Mouse (Mus musculus): Measurements from ENCODE around the gene Gstp2. TPM values are rescaled to one million over a fixed set of nuclear protein-coding genes. Genes with fewer than 3 reads are reported as not detected.

Gstp2 gene
- polyA plus RNA-seq, 1 experiment from 2014 or later: 2.2 TPM

- no peak overlapping the region for H3K27ac ChIP-seq (replicated peaks; ENCODE audit: low read depth, low read length)
- no peaks in the 10 kb centered on the region for H3K27me3 ChIP-seq (ENCODE audit: control insufficient read depth, insufficient read depth, low read length)
- H3K4me2 ChIP-seq (ENCODE audit: low read depth, low read length): no peak overlapping the region
- no peaks in the 10 kb centered on the region for H3K9me3 ChIP-seq (replicated peaks; ENCODE audit: control insufficient read depth, low read length)
- no peaks in the 10 kb centered on the region for H3K4me1 ChIP-seq (ENCODE audit: control insufficient read depth, insufficient read depth, low read length)
- H3K9ac ChIP-seq (replicated peaks; ENCODE audit: low read length): no peak overlapping the region
- DNase-seq (ENCODE audit: low spot score): no peak
- no peak overlapping the region for H3K4me3 ChIP-seq (ENCODE audit: low read depth, low read length)
- no peaks in the 10 kb centered on the region for H3K36me3 ChIP-seq (replicated peaks; ENCODE audit: control insufficient read depth, insufficient read depth, low read depth, low read length)
- ATAC-seq (replicated peaks; ENCODE audit: insufficient number of reproducible peaks, low FRiP score, low TSS enrichment, low read depth): no peak
- 59% methylated on average over 8 of the region's 8 CpGs for WGBS
These were observed 34.7 kb upstream of the Gstp2 start for GRCm38 (mm10) chr19:4080511-4081009.

- no peak overlapping the region for H3K4me3 ChIP-seq (ENCODE audit: low read depth, low read length)
- no peaks in the 10 kb centered on the region for H3K9me3 ChIP-seq (replicated peaks; ENCODE audit: control insufficient read depth, low read length)
- no peaks in the 10 kb centered on the region for H3K4me1 ChIP-seq (ENCODE audit: control insufficient read depth, insufficient read depth, low read length)
- no peaks in the 10 kb centered on the region for H3K27me3 ChIP-seq (ENCODE audit: control insufficient read depth, insufficient read depth, low read length)
- H3K9ac ChIP-seq (replicated peaks; ENCODE audit: low read length): no peak overlapping the region
- 86% methylated on average over 1 of the region's 1 CpGs for WGBS
- no peaks in the 10 kb centered on the region for H3K36me3 ChIP-seq (replicated peaks; ENCODE audit: control insufficient read depth, insufficient read depth, low read depth, low read length)
- H3K27ac ChIP-seq (replicated peaks; ENCODE audit: low read depth, low read length): no peak overlapping the region
- DNase-seq (ENCODE audit: low spot score) (no peak), ATAC-seq (replicated peaks; ENCODE audit: insufficient number of reproducible peaks, low FRiP score, low TSS enrichment, low read depth) (no peak)
- no peak overlapping the region for H3K4me2 ChIP-seq (ENCODE audit: low read depth, low read length)
These were observed 33.8 kb upstream of the Gstp2 start for GRCm38 (mm10) chr19:4079594-4079993.

- 83% methylated on average over 1 of the region's 1 CpGs for WGBS
- Histone ChIP-seq H3K4me2 (ENCODE audit: low read depth, low read length) (no peak overlapping the region), H3K36me3 (replicated peaks; ENCODE audit: control insufficient read depth, insufficient read depth, low read depth, low read length) (no peaks in the 10 kb centered on the region), H3K27ac (replicated peaks; ENCODE audit: low read depth, low read length) (no peak overlapping the region), H3K27me3 (ENCODE audit: control insufficient read depth, insufficient read depth, low read length) (no peaks in the 10 kb centered on the region), H3K9ac (replicated peaks; ENCODE audit: low read length) (no peak overlapping the region), H3K4me3 (ENCODE audit: low read depth, low read length) (no peak overlapping the region), H3K4me1 (ENCODE audit: control insufficient read depth, insufficient read depth, low read length) (no peaks in the 10 kb centered on the region), H3K9me3 (replicated peaks; ENCODE audit: control insufficient read depth, low read length) (no peaks in the 10 kb centered on the region)
- ATAC-seq (replicated peaks; ENCODE audit: insufficient number of reproducible peaks, low FRiP score, low TSS enrichment, low read depth) (no peak), DNase-seq (ENCODE audit: low spot score) (no peak)
These were observed 29.7 kb upstream of the Gstp2 start for GRCm38 (mm10) chr19:4075531-4075930.

GRCm38 (mm10) chr19:4072706-4073424 is 27.0 kb upstream of the Gstp2 start:
- no peak for DNase-seq (ENCODE audit: low spot score)
- no peak overlapping the region for H3K9ac ChIP-seq (replicated peaks; ENCODE audit: low read length)
- H3K4me1 ChIP-seq (ENCODE audit: control insufficient read depth, insufficient read depth, low read length): no peaks in the 10 kb centered on the region
- no peak overlapping the region for H3K4me3 ChIP-seq (ENCODE audit: low read depth, low read length)
- no peak overlapping the region for H3K4me2 ChIP-seq (ENCODE audit: low read depth, low read length)
- no peak for ATAC-seq (replicated peaks; ENCODE audit: insufficient number of reproducible peaks, low FRiP score, low TSS enrichment, low read depth)
- WGBS: 77% methylated on average over 6 of the region's 6 CpGs
- no peaks in the 10 kb centered on the region for H3K36me3 ChIP-seq (replicated peaks; ENCODE audit: control insufficient read depth, insufficient read depth, low read depth, low read length)
- H3K9me3 ChIP-seq (replicated peaks; ENCODE audit: control insufficient read depth, low read length): no peaks in the 10 kb centered on the region
- no peaks in the 10 kb centered on the region for H3K27me3 ChIP-seq (ENCODE audit: control insufficient read depth, insufficient read depth, low read length)
- H3K27ac ChIP-seq (replicated peaks; ENCODE audit: low read depth, low read length): no peak overlapping the region

GRCm38 (mm10) chr19:4071406-4071805 is 25.6 kb upstream of the Gstp2 start:
- Histone ChIP-seq H3K4me2 (ENCODE audit: low read depth, low read length) (no peak overlapping the region), H3K27me3 (ENCODE audit: control insufficient read depth, insufficient read depth, low read length) (no peaks in the 10 kb centered on the region), H3K4me1 (ENCODE audit: control insufficient read depth, insufficient read depth, low read length) (no peaks in the 10 kb centered on the region), H3K36me3 (replicated peaks; ENCODE audit: control insufficient read depth, insufficient read depth, low read depth, low read length) (no peaks in the 10 kb centered on the region), H3K27ac (replicated peaks; ENCODE audit: low read depth, low read length) (no peak overlapping the region), H3K9me3 (replicated peaks; ENCODE audit: control insufficient read depth, low read length) (no peaks in the 10 kb centered on the region), H3K9ac (replicated peaks; ENCODE audit: low read length) (no peak overlapping the region), H3K4me3 (ENCODE audit: low read depth, low read length) (no peak overlapping the region)
- WGBS: 92% methylated on average over 6 of the region's 6 CpGs
- ATAC-seq (replicated peaks; ENCODE audit: insufficient number of reproducible peaks, low FRiP score, low TSS enrichment, low read depth): no peak
- DNase-seq (ENCODE audit: low spot score): no peak

GRCm38 (mm10) chr19:4070756-4071155 is 24.9 kb upstream of the Gstp2 start:
- Histone ChIP-seq H3K36me3 (replicated peaks; ENCODE audit: control insufficient read depth, insufficient read depth, low read depth, low read length) (no peaks in the 10 kb centered on the region), H3K9me3 (replicated peaks; ENCODE audit: control insufficient read depth, low read length) (no peaks in the 10 kb centered on the region), H3K27ac (replicated peaks; ENCODE audit: low read depth, low read length) (no peak overlapping the region), H3K27me3 (ENCODE audit: control insufficient read depth, insufficient read depth, low read length) (no peaks in the 10 kb centered on the region), H3K4me2 (ENCODE audit: low read depth, low read length) (no peak overlapping the region), H3K4me1 (ENCODE audit: control insufficient read depth, insufficient read depth, low read length) (no peaks in the 10 kb centered on the region), H3K4me3 (ENCODE audit: low read depth, low read length) (no peak overlapping the region), H3K9ac (replicated peaks; ENCODE audit: low read length) (no peak overlapping the region)
- no peak for DNase-seq (ENCODE audit: low spot score)
- WGBS: 72% methylated on average over 8 of the region's 8 CpGs
- ATAC-seq (replicated peaks; ENCODE audit: insufficient number of reproducible peaks, low FRiP score, low TSS enrichment, low read depth): no peak

GRCm38 (mm10) chr19:4070311-4070710 is 24.5 kb upstream of the Gstp2 start:
- Histone ChIP-seq H3K27me3 (ENCODE audit: control insufficient read depth, insufficient read depth, low read length) (no peaks in the 10 kb centered on the region), H3K4me3 (ENCODE audit: low read depth, low read length) (no peak overlapping the region), H3K36me3 (replicated peaks; ENCODE audit: control insufficient read depth, insufficient read depth, low read depth, low read length) (no peaks in the 10 kb centered on the region), H3K4me1 (ENCODE audit: control insufficient read depth, insufficient read depth, low read length) (no peaks in the 10 kb centered on the region), H3K9me3 (replicated peaks; ENCODE audit: control insufficient read depth, low read length) (no peaks in the 10 kb centered on the region), H3K9ac (replicated peaks; ENCODE audit: low read length) (no peak overlapping the region), H3K4me2 (ENCODE audit: low read depth, low read length) (no peak overlapping the region), H3K27ac (replicated peaks; ENCODE audit: low read depth, low read length) (no peak overlapping the region)
- DNase-seq (ENCODE audit: low spot score) (no peak), ATAC-seq (replicated peaks; ENCODE audit: insufficient number of reproducible peaks, low FRiP score, low TSS enrichment, low read depth) (no peak)
- whole genome bisulfite sequencing: 72% methylated on average over 15 of the region's 15 CpGs

- Histone ChIP-seq H3K27me3 (ENCODE audit: control insufficient read depth, insufficient read depth, low read length) (no peaks in the 10 kb centered on the region), H3K4me3 (ENCODE audit: low read depth, low read length) (no peak overlapping the region), H3K9me3 (replicated peaks; ENCODE audit: control insufficient read depth, low read length) (no peaks in the 10 kb centered on the region), H3K4me2 (ENCODE audit: low read depth, low read length) (no peak overlapping the region), H3K36me3 (replicated peaks; ENCODE audit: control insufficient read depth, insufficient read depth, low read depth, low read length) (no peaks in the 10 kb centered on the region), H3K4me1 (ENCODE audit: control insufficient read depth, insufficient read depth, low read length) (no peaks in the 10 kb centered on the region), H3K27ac (replicated peaks; ENCODE audit: low read depth, low read length) (no peak overlapping the region), H3K9ac (replicated peaks; ENCODE audit: low read length) (no peak overlapping the region)
- 68% methylated on average over 15 of the region's 15 CpGs for WGBS
- ATAC-seq (replicated peaks; ENCODE audit: insufficient number of reproducible peaks, low FRiP score, low TSS enrichment, low read depth) (no peak), DNase-seq (ENCODE audit: low spot score) (no peak)
These were observed 23.0 kb upstream of the Gstp2 start for GRCm38 (mm10) chr19:4068717-4069410.

All from embryonic facial prominence, embryonic 11.5 days (tissue).